In the genomic region with DNA sequence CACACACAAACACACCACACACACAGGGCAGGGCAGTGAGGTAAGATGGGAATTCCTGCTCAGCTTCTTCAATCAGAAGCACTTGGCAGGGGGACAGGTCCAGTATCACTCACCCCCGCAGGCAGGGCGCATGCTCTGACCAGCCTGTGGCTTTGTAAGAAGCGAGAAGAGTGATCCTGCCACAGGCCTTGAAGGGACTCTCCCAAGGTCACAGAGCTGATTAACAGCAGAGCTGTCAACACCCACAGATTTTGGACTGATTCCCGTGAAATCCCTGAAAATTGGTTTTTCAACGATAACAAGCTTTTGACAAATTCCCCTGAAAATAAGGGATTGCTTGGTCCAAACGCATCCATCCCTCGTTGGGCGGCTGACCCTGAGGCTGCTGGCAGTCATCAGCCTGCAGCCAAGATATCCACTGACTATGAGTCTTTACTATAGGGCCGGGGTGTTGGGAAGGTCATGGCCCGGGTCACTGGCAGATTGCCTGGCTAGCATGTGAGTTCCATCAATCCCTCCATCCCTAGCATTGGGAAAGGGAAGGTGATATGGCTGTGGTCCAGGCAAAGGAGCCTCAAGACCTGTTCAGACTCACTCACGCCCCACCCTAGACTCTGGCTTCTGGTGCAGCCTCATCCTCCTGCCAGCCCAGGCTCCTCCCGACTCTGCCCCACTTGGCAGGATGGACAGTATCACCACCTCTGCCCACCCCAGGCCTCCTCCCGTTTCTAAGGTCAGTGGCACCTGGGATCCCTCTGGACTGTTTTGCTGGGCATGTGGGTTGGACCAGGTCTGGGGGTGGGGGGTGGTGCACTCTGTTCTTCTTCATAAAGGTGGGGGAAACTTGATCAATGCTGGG, we compare ENCODE assay signal across 10 mouse cellular contexts. TPM values are rescaled to one million over a fixed set of nuclear protein-coding genes. Genes with fewer than 3 reads are reported as not detected.
A peak's percentile ranks its signal among the peaks of the same experiment; 100 is the strongest.
DNase-seq lines count a peak whose midpoint lies in the region; ATAC-seq and TF ChIP-seq lines count a peak whose summit lies in the region.
"Had no signal": no experiment of that assay in that cellular context is flagged by ENCODE, and none has a peak within 500 bp of the region (broad histone marks: within the 10 kb centered on the region; RNA-seq: fewer than 3 reads in every experiment).

No protein-coding gene starts in this region.

- H3K36me3 ChIP-seq in hindbrain, embryonic 13.5 days, result no peaks in the 10 kb centered on the region
- H3K36me3 ChIP-seq in midbrain, embryonic 15.5 days (replicated peaks), result no peaks in the 10 kb centered on the region
- H3K36me3 ChIP-seq: G1E had no signal

- no peak overlapping the region for H3K4me3 ChIP-seq in hindbrain, embryonic 13.5 days
- no peak overlapping the region for H3K4me3 ChIP-seq in midbrain, embryonic 15.5 days
- no peak overlapping the region for H3K4me3 ChIP-seq in left cerebral cortex, adult 2 months

- no peaks in the 10 kb centered on the region for H3K9me3 ChIP-seq in hindbrain, embryonic 13.5 days
- H3K9me3 ChIP-seq in midbrain, embryonic 15.5 days, result no peaks in the 10 kb centered on the region
- H3K9me3 ChIP-seq: G1E had no signal

- H3K4me2 ChIP-seq in hindbrain, embryonic 13.5 days, result no peak overlapping the region
- no peak overlapping the region for H3K4me2 ChIP-seq in midbrain, embryonic 15.5 days

- H3K27me3 ChIP-seq in hindbrain, embryonic 13.5 days, result no peaks in the 10 kb centered on the region
- H3K27me3 ChIP-seq in midbrain, embryonic 15.5 days (replicated peaks), result no peaks in the 10 kb centered on the region

- WGBS in hindbrain, embryonic 13.5 days, result 43% methylated on average over 13 of the region's 13 CpGs
- 37% methylated on average over 13 of the region's 13 CpGs for WGBS in midbrain, embryonic 15.5 days

- ATAC-seq in hindbrain, embryonic 13.5 days (ENCODE audit: low FRiP score), result no peak
- ATAC-seq in midbrain, embryonic 15.5 days (replicated peaks), result peak; percentile 24; the same call in 1 of the 2 replicates
- ATAC-seq in activated CD4-positive, CD25-positive, alpha-beta regulatory T cell, adult 4 months, result no peak

- H3K4me1 ChIP-seq in hindbrain, embryonic 13.5 days (replicated peaks), result peaks cover 69% of the 10 kb centered on the region
- H3K4me1 ChIP-seq in midbrain, embryonic 15.5 days, result peaks cover 62% of the 10 kb centered on the region

- 0 out of 2 replicates have a peak overlapping the region, but pooled peaks have one; percentile 24 for H3K9ac ChIP-seq in hindbrain, embryonic 13.5 days
- H3K9ac ChIP-seq in midbrain, embryonic 15.5 days, result no peak overlapping the region

- TF ChIP-seq CTCF in left cerebral cortex, adult 2 months (IDR thresholded peaks at IDR 0.05), result no peak

- peak; percentile 27 for DNase-seq in heart, adult 8-10 months (ENCODE audit: low spot score)
- no peak for DNase-seq in heart, adult 9 months (ENCODE audit: low spot score in 2 of 2)
- DNase-seq in adrenal gland, postnatal 14 days, result peak; percentile 84
- DNase-seq in left cerebral cortex, adult 2 months (ENCODE audit: extremely low spot score in 1 of 2, low spot score in 2 of 2), result no peak
- DNase-seq in layer of hippocampus, postnatal 36 days, result no peak
- DNase-seq: cerebellum, adult 9-11 months had no signal

- intact Hi-C loops in left cerebral cortex, adult 2 months (cut with DNase I), result no loop called here

- peak overlapping the region; percentile 42; the same call in 1 of the 2 replicates for H3K27ac ChIP-seq in hindbrain, embryonic 13.5 days
- peak overlapping the region; percentile 43; the same call in 1 of the 2 replicates for H3K27ac ChIP-seq in midbrain, embryonic 15.5 days
- no peak overlapping the region for H3K27ac ChIP-seq in left cerebral cortex, adult 2 months

RNA-seq across cellular contexts. Expression of a gene that starts 41.1 kb away (rescaled TPM):
- total RNA-seq in heart, adult 8-10 months (2022), result 1 to 10 TPM; 3.3 to 4.9 (median 4.3) TPM
- 1.5 and 1.7 TPM in 2 replicates for total RNA-seq in adrenal gland, postnatal 14 days (2021)
- polyA plus RNA-seq in hindbrain, embryonic 13.5 days (2015; fragmentation: Nextera tagmentation; extraction: Ambion mirVana), result 50.3 and 52.3 TPM in 2 replicates
- polyA plus RNA-seq in midbrain, embryonic 15.5 days (2015; fragmentation: Nextera tagmentation; extraction: Ambion mirVana), result 31.7 and 39.0 TPM in 2 replicates
- 1 to 10 TPM; 5.2 to 5.6 TPM for total RNA-seq in left cerebral cortex, adult 2 months (2021)
- polyA plus RNA-seq in activated CD4-positive, CD25-positive, alpha-beta regulatory T cell, adult 4 months (2017; shearing (Covaris generic)), result under 1 TPM in 1 of 2 experiments, not detected in 1; 0.22 TPM
- 1 to 10 TPM; 4.7 to 5.9 TPM for total RNA-seq in layer of hippocampus, postnatal 36 days (2021)
- total RNA-seq: G1E had no signal
- polyA plus RNA-seq: G1E had no signal

Comparison
In these comparisons a context has a peak if more than half of its experiments do, and no peak if none do; other contexts are left out.
1. DNase-seq: peak in heart, adult 8-10 months (single experiment) and adrenal gland, postnatal 14 days (single experiment); none in heart, adult 9 months (0 of 2), left cerebral cortex, adult 2 months (0 of 2) and layer of hippocampus, postnatal 36 days (0 of 2).